Mouse (Mus musculus): ENCODE results near the gene Col6a2. TPM values are rescaled to one million over a fixed set of nuclear protein-coding genes. Genes with fewer than 3 reads are reported as not detected.

Col6a2 gene
- polyA plus RNA-seq, 2 experiments, result 2.6 to 5.7 TPM

- H3K27ac ChIP-seq, result no peak overlapping the region
- H3K4me1 ChIP-seq (replicated peaks; ENCODE audit: control insufficient read depth in 2 of 2, insufficient read depth in 2 of 2, low read length in 1 of 2), result no peaks in the 10 kb centered on the region
- TF ChIP-seq CTCF (IDR thresholded peaks at IDR 0.05; ENCODE audit: low read depth), result no peak
- no peak for TF ChIP-seq EP300 (IDR thresholded peaks at IDR 0.05; ENCODE audit: low read depth)
- no peaks in the 10 kb centered on the region for H3K9me3 ChIP-seq (ENCODE audit: control insufficient read depth, low read length)
- H3K9ac ChIP-seq (replicated peaks), result no peak overlapping the region
- H3K36me3 ChIP-seq (replicated peaks; ENCODE audit: control insufficient read depth, insufficient read depth, low read depth), result no peaks in the 10 kb centered on the region
- H3K27me3 ChIP-seq (ENCODE audit: control insufficient read depth, insufficient read depth, low read length), result no peaks in the 10 kb centered on the region
- 25% methylated on average over 3 of the region's 3 CpGs for WGBS (ENCODE audit: insufficient replicate concordance)
- DNase-seq (ENCODE audit: low read depth in 3 of 3, low spot score in 3 of 3) (no peak), ATAC-seq (ENCODE audit: insufficient read depth) (no peak)
- no peak overlapping the region for H3K4me3 ChIP-seq (ENCODE audit: insufficient read depth in 1 of 2, low read depth in 2 of 2, low read length in 2 of 2)
- H3K4me2 ChIP-seq (ENCODE audit: low read depth), result no peak overlapping the region
Observed at GRCm38 (mm10) chr10:76636026-76636425, 12.6 kb upstream of the Col6a2 start.

- no peaks in the 10 kb centered on the region for H3K4me1 ChIP-seq (replicated peaks; ENCODE audit: control insufficient read depth in 2 of 2, insufficient read depth in 2 of 2, low read length in 1 of 2)
- no peaks in the 10 kb centered on the region for H3K9me3 ChIP-seq (ENCODE audit: control insufficient read depth, low read length)
- no peak overlapping the region for H3K4me3 ChIP-seq (ENCODE audit: insufficient read depth in 1 of 2, low read depth in 2 of 2, low read length in 2 of 2)
- DNase-seq (ENCODE audit: low read depth in 3 of 3, low spot score in 3 of 3) (no peak), ATAC-seq (ENCODE audit: insufficient read depth) (no peak)
- WGBS (ENCODE audit: insufficient replicate concordance), result 68% methylated on average over 5 of the region's 5 CpGs
- TF ChIP-seq CTCF (IDR thresholded peaks at IDR 0.05; ENCODE audit: low read depth) (no peak), EP300 (IDR thresholded peaks at IDR 0.05; ENCODE audit: low read depth) (no peak)
- H3K4me2 ChIP-seq (ENCODE audit: low read depth), result no peak overlapping the region
- H3K36me3 ChIP-seq (replicated peaks; ENCODE audit: control insufficient read depth, insufficient read depth, low read depth), result no peaks in the 10 kb centered on the region
- no peak overlapping the region for H3K9ac ChIP-seq (replicated peaks)
- no peaks in the 10 kb centered on the region for H3K27me3 ChIP-seq (ENCODE audit: control insufficient read depth, insufficient read depth, low read length)
- no peak overlapping the region for H3K27ac ChIP-seq
Observed at GRCm38 (mm10) chr10:76634584-76634983, 11.2 kb upstream of the Col6a2 start.

GRCm38 (mm10) chr10:76634094-76634571 lies 10.7 kb upstream of the Col6a2 start:
- 46% methylated on average over 7 of the region's 7 CpGs for WGBS (ENCODE audit: insufficient replicate concordance)
- no peaks in the 10 kb centered on the region for H3K9me3 ChIP-seq (ENCODE audit: control insufficient read depth, low read length)
- H3K4me3 ChIP-seq (ENCODE audit: insufficient read depth in 1 of 2, low read depth in 2 of 2, low read length in 2 of 2), result no peak overlapping the region
- H3K9ac ChIP-seq (replicated peaks), result no peak overlapping the region
- H3K27ac ChIP-seq, result no peak overlapping the region
- TF ChIP-seq CTCF (IDR thresholded peaks at IDR 0.05; ENCODE audit: low read depth) (no peak), EP300 (IDR thresholded peaks at IDR 0.05; ENCODE audit: low read depth) (no peak)
- no peak for ATAC-seq (ENCODE audit: insufficient read depth)
- no peaks in the 10 kb centered on the region for H3K4me1 ChIP-seq (replicated peaks; ENCODE audit: control insufficient read depth in 2 of 2, insufficient read depth in 2 of 2, low read length in 1 of 2)
- H3K36me3 ChIP-seq (replicated peaks; ENCODE audit: control insufficient read depth, insufficient read depth, low read depth), result no peaks in the 10 kb centered on the region
- no peaks in the 10 kb centered on the region for H3K27me3 ChIP-seq (ENCODE audit: control insufficient read depth, insufficient read depth, low read length)
- H3K4me2 ChIP-seq (ENCODE audit: low read depth), result no peak overlapping the region
- no peak for DNase-seq (ENCODE audit: low read depth in 3 of 3, low spot score in 3 of 3)

GRCm38 (mm10) chr10:76632630-76633029 lies 9.2 kb upstream of the Col6a2 start:
- Histone ChIP-seq H3K9me3 (ENCODE audit: control insufficient read depth, low read length) (no peaks in the 10 kb centered on the region), H3K4me3 (ENCODE audit: insufficient read depth in 1 of 2, low read depth in 2 of 2, low read length in 2 of 2) (no peak overlapping the region), H3K36me3 (replicated peaks; ENCODE audit: control insufficient read depth, insufficient read depth, low read depth) (no peaks in the 10 kb centered on the region), H3K27ac (no peak overlapping the region), H3K27me3 (ENCODE audit: control insufficient read depth, insufficient read depth, low read length) (no peaks in the 10 kb centered on the region), H3K4me1 (replicated peaks; ENCODE audit: control insufficient read depth in 2 of 2, insufficient read depth in 2 of 2, low read length in 1 of 2) (no peaks in the 10 kb centered on the region), H3K4me2 (ENCODE audit: low read depth) (no peak overlapping the region), H3K9ac (replicated peaks) (no peak overlapping the region)
- DNase-seq (ENCODE audit: low read depth in 3 of 3, low spot score in 3 of 3) (no peak), ATAC-seq (ENCODE audit: insufficient read depth) (no peak)
- no peak for TF ChIP-seq CTCF (IDR thresholded peaks at IDR 0.05; ENCODE audit: low read depth)
- no peak for TF ChIP-seq EP300 (IDR thresholded peaks at IDR 0.05; ENCODE audit: low read depth)
- 55% methylated on average over 8 of the region's 8 CpGs for WGBS (ENCODE audit: insufficient replicate concordance)

GRCm38 (mm10) chr10:76630657-76631056 lies 7.2 kb upstream of the Col6a2 start:
- ATAC-seq (ENCODE audit: insufficient read depth), result no peak
- 49% methylated on average over 1 of the region's 1 CpGs for WGBS (ENCODE audit: insufficient replicate concordance)
- Histone ChIP-seq H3K27ac (no peak overlapping the region), H3K9ac (replicated peaks) (no peak overlapping the region), H3K27me3 (ENCODE audit: control insufficient read depth, insufficient read depth, low read length) (no peaks in the 10 kb centered on the region), H3K4me3 (ENCODE audit: insufficient read depth in 1 of 2, low read depth in 2 of 2, low read length in 2 of 2) (no peak overlapping the region), H3K4me1 (replicated peaks; ENCODE audit: control insufficient read depth in 2 of 2, insufficient read depth in 2 of 2, low read length in 1 of 2) (no peaks in the 10 kb centered on the region), H3K36me3 (replicated peaks; ENCODE audit: control insufficient read depth, insufficient read depth, low read depth) (no peaks in the 10 kb centered on the region), H3K4me2 (ENCODE audit: low read depth) (no peak overlapping the region), H3K9me3 (ENCODE audit: control insufficient read depth, low read length) (no peaks in the 10 kb centered on the region)
- TF ChIP-seq EP300 (IDR thresholded peaks at IDR 0.05; ENCODE audit: low read depth) (no peak), CTCF (IDR thresholded peaks at IDR 0.05; ENCODE audit: low read depth) (no peak)
- DNase-seq (ENCODE audit: low read depth in 3 of 3, low spot score in 3 of 3), result no peak

Data from liver, embryonic 14.5 days (tissue).